8 mouse cellular contexts compared by ENCODE assay signal in the genomic region with DNA sequence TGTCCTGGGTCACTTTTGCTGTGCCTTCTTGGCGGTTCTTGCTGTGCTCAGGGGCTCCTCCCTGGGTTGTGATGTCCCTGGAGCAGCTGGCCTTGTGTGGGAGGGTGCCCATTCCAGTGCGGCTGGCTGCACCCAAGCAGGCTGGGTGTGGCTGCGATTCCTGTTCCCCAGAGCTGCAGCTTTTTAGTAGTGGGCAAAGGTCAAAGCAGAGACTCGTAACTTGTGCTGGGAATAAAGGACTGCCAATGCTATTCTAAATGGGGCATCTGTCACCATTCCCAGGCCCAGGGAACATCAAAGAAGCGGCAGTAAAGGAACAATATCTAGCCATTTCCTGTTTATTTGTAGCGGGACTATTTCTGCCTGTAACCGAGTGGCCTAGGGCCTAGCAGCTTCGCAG.
DNase-seq lines count a peak whose midpoint lies in the region; ATAC-seq lines count a peak whose summit lies in the region.

No protein-coding gene starts in this region.

- H3K4me3 ChIP-seq in midbrain, embryonic 15.5 days, result no peak overlapping the region
- H3K4me3 ChIP-seq in midbrain, embryonic 14.5 days (replicated peaks; ENCODE audit: low read depth, low read length), result no peak overlapping the region
- no peak overlapping the region for H3K4me3 ChIP-seq in forebrain, embryonic 16.5 days (replicated peaks; ENCODE audit: low read length)

- peaks cover 5% of the 10 kb centered on the region; the same call in 1 of the 2 replicates for H3K4me1 ChIP-seq in midbrain, embryonic 15.5 days
- H3K4me1 ChIP-seq in midbrain, embryonic 14.5 days (ENCODE audit: control insufficient read depth, insufficient read depth, low read length), result no peaks in the 10 kb centered on the region
- no peaks in the 10 kb centered on the region for H3K4me1 ChIP-seq in forebrain, embryonic 16.5 days (replicated peaks; ENCODE audit: control insufficient read depth, insufficient read depth, low read length)

- no peak for DNase-seq in midbrain, embryonic 14.5 days
- DNase-seq in kidney, adult 9 months, result peak; percentile 58
- DNase-seq in lung, postnatal 14 days, result peak; percentile 52
- DNase-seq in cerebellum, postnatal 25 days, result no peak
- DNase-seq in cerebellum, postnatal 36 days, result no peak
- no peak for DNase-seq in layer of hippocampus, adult 18-20 months (ENCODE audit: low spot score in 2 of 2)

- no peak overlapping the region for H3K9ac ChIP-seq in midbrain, embryonic 15.5 days
- H3K9ac ChIP-seq in midbrain, embryonic 14.5 days (replicated peaks; ENCODE audit: low read length), result no peak overlapping the region
- no peak overlapping the region for H3K9ac ChIP-seq in forebrain, embryonic 16.5 days (replicated peaks; ENCODE audit: low read depth, low read length)

- H3K4me2 ChIP-seq in midbrain, embryonic 15.5 days, result no peak overlapping the region
- H3K4me2 ChIP-seq in midbrain, embryonic 14.5 days (ENCODE audit: low read length), result no peak overlapping the region
- H3K4me2 ChIP-seq in forebrain, embryonic 16.5 days (ENCODE audit: low read length), result no peak overlapping the region

- H3K27ac ChIP-seq in midbrain, embryonic 15.5 days, result 0 out of 2 replicates have a peak overlapping the region, but pooled peaks have one; percentile 4
- H3K27ac ChIP-seq in midbrain, embryonic 14.5 days (replicated peaks; ENCODE audit: low read depth, low read length), result no peak overlapping the region
- peak overlapping the region; percentile 18; the same call in 1 of the 2 replicates for H3K27ac ChIP-seq in forebrain, embryonic 16.5 days (ENCODE audit: low read length)

- WGBS in midbrain, embryonic 15.5 days, result 40% methylated on average over 8 of the region's 8 CpGs
- WGBS in midbrain, embryonic 14.5 days, result 51% methylated on average over 8 of the region's 8 CpGs
- WGBS in forebrain, embryonic 16.5 days, result 54% methylated on average over 8 of the region's 8 CpGs

- H3K36me3 ChIP-seq in midbrain, embryonic 15.5 days (replicated peaks), result no peaks in the 10 kb centered on the region
- H3K36me3 ChIP-seq in midbrain, embryonic 14.5 days (ENCODE audit: control insufficient read depth, insufficient read depth, low read length), result no peaks in the 10 kb centered on the region
- no peaks in the 10 kb centered on the region for H3K36me3 ChIP-seq in forebrain, embryonic 16.5 days (ENCODE audit: control insufficient read depth, insufficient read depth)

- H3K27me3 ChIP-seq in midbrain, embryonic 15.5 days (replicated peaks), result no peaks in the 10 kb centered on the region
- no peaks in the 10 kb centered on the region for H3K27me3 ChIP-seq in midbrain, embryonic 14.5 days (ENCODE audit: control insufficient read depth, insufficient read depth, low read length)
- H3K27me3 ChIP-seq in forebrain, embryonic 16.5 days (replicated peaks; ENCODE audit: control insufficient read depth, insufficient read depth, low read length), result no peaks in the 10 kb centered on the region

- no peak for ATAC-seq in midbrain, embryonic 15.5 days (replicated peaks)
- no peak for ATAC-seq in midbrain, embryonic 14.5 days (ENCODE audit: low FRiP score, low TSS enrichment)
- ATAC-seq in forebrain, embryonic 16.5 days, result no peak

- no peaks in the 10 kb centered on the region for H3K9me3 ChIP-seq in midbrain, embryonic 15.5 days
- H3K9me3 ChIP-seq in midbrain, embryonic 14.5 days (ENCODE audit: control insufficient read depth, low read length), result no peaks in the 10 kb centered on the region
- no peaks in the 10 kb centered on the region for H3K9me3 ChIP-seq in forebrain, embryonic 16.5 days (ENCODE audit: control insufficient read depth, low read length)

Comparison
In these comparisons a context has a peak if more than half of its experiments do, and no peak if none do; other contexts are left out.
1. DNase-seq: peak in kidney, adult 9 months (single experiment) and lung, postnatal 14 days (single experiment); none in midbrain, embryonic 14.5 days (single experiment), cerebellum, postnatal 25 days (0 of 2), cerebellum, postnatal 36 days (0 of 2) and layer of hippocampus, adult 18-20 months (0 of 2).